Mouse (Mus musculus) testis, adult 2 months (tissue): Measurements from ENCODE around the gene Vmn1r55.

ENCODE experiments used
- CTCF ChIP-seq: fragments of 200-500 bp; IDR thresholded peaks from 2 replicates; pipeline ENCODE4 v1.5.1; 2012; ENCODE audit warnings: low read depth, mild to moderate bottlenecking, inconsistent platforms, low read length, moderate library complexity; ENCODE audit not compliant: control insufficient read depth, insufficient read depth, insufficient replicate concordance
- POLR2A ChIP-seq: fragments of 200-500 bp; IDR thresholded peaks from 2 replicates; pipeline ENCODE4 v1.6.1; 2012; ENCODE audit warnings: low read depth, mild to moderate bottlenecking, inconsistent platforms, low read length, moderate library complexity; ENCODE audit not compliant: control insufficient read depth

DNA sequence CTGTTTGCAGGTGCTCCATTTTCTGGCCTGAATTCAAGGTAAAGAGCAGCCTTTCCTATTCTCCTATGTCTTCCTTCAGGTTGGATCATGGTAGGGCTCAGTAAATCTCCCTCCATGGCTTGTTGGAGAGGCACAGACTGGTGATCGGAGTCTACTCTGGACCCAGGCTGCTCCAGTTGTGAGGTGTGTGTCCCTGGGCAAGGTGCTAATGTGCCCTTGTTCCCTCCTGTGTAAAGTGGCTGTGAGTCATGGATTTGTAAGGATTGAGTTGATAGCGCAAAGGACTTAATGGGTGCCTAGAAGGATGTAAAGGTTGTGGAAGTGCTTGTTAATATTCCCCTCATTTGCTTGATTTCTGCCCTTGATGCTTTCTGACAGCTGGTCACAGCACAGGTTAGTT lies 67.5 kb downstream of the Vmn1r55 start:
- TF ChIP-seq POLR2A (no peak), CTCF (no peak)
